Mouse (Mus musculus) embryonic fibroblast, embryonic 13.5 days (primary cell): ENCODE results near the gene Snapc2.

Experiments
- CTCF ChIP-seq: IDR thresholded peaks from 2 replicates; pipeline ENCODE4 v1.5.1; 2011; ENCODE audit warnings: mild to moderate bottlenecking, control low read depth, low read length, moderate library complexity, borderline replicate concordance; ENCODE audit not compliant: insufficient read depth
- POLR2A ChIP-seq: IDR thresholded peaks from 2 replicates; pipeline ENCODE4 v1.6.1; 2011; ENCODE audit warnings: low read depth, mild to moderate bottlenecking, control low read depth, low read length, moderate library complexity

DNA sequence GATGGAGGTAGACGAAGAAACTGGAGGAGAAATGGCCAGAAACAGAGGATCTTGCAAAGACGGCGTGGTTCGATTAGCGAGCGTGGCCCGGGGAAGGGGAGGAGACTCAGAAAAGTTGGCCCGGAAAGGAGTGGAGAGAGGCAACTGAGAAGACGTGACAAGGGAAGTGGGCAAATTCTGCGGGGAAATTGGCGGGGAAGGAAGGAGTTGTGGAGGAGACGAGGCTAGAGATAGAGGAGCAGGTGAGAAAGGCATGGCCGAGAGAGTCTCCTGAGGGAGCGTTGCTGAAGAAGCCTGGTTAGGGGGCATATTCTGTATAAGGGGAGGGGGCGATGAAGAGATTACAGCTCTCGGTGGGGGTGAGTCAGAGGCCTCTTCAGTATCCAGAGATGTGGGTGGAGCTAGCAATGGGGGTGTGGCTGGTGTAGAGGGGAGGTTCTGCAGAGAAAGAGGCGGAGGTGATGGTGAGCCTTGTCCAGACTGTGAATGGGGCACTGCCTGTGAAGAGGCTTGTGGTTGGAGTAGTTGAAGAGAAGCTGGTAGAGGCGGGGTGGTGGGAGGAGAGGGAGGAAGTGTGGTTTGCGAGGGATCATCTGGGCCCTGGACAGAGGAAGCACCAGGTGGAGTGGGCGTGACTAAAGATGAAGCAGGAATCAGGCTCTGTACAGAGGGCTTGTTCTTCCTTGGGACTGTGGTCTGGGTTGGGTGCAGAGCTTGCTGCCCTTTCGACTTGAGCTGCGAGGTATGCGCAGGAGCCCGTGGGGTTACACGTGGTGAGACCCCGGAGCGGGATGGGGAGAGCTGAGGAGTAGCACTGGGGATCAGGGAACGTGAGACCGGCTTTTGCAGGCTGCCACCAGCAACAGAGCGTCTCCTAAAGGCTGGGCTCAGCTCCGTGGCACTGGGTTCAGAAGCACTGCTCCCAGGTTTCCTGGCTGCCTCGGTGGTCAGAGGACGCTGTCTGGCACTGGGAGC lies 38.6 kb upstream of the Snapc2 start:
- TF ChIP-seq CTCF (no peak), POLR2A (no peak)
